Comparison of ENCODE assay signal across 16 mouse cellular contexts in genomic region chr8:124181751-124182150, GRCm38 (mm10). TPM values are rescaled to one million over a fixed set of nuclear protein-coding genes. Genes with fewer than 3 reads are reported as not detected.
A peak's percentile ranks its signal among the peaks of the same experiment; 100 is the strongest.
DNase-seq lines count a peak whose midpoint lies in the region; ATAC-seq and TF ChIP-seq lines count a peak whose summit lies in the region.
"Had no signal": no experiment of that assay in that cellular context is flagged by ENCODE, and none has a peak within 500 bp of the region (broad histone marks: within the 10 kb centered on the region; RNA-seq: fewer than 3 reads in every experiment).

No protein-coding gene starts in this region.

- no peaks in the 10 kb centered on the region for H3K9me3 ChIP-seq in heart, embryonic 10.5 days
- no peaks in the 10 kb centered on the region for H3K9me3 ChIP-seq in lung, embryonic 14.5 days (ENCODE audit: low read depth, low read length)
- H3K9me3 ChIP-seq in heart, postnatal 0 days (replicated peaks; ENCODE audit: control insufficient read depth, low read length), result no peaks in the 10 kb centered on the region
- H3K9me3 ChIP-seq in stomach, embryonic 15.5 days, result no peaks in the 10 kb centered on the region
- H3K9me3 ChIP-seq: embryonic facial prominence, embryonic 13.5 days; hindbrain, embryonic 10.5 days; kidney, embryonic 15.5 days; limb, embryonic 13.5 days; liver, embryonic 13.5 days; midbrain, embryonic 12.5 days had no signal

- no peak for TF ChIP-seq EP300 in heart, postnatal 0 days (IDR thresholded peaks at IDR 0.05; ENCODE audit: low read depth)

- ATAC-seq in lung, embryonic 14.5 days (ENCODE audit: insufficient read depth), result peak; percentile 71
- peak; percentile 15 for ATAC-seq in heart, postnatal 0 days (ENCODE audit: insufficient read depth, low read depth)
- ATAC-seq in stomach, embryonic 15.5 days (ENCODE audit: insufficient read depth, low FRiP score, low read depth), result no peak
- ATAC-seq: forebrain, embryonic 14.5 days had no signal

- TF ChIP-seq CTCF in lung, embryonic 14.5 days (IDR thresholded peaks at IDR 0.05; ENCODE audit: low read depth), result no peak
- TF ChIP-seq CTCF in heart, postnatal 0 days (IDR thresholded peaks at IDR 0.05; ENCODE audit: low read depth), result no peak

- H3K4me2 ChIP-seq in lung, embryonic 14.5 days, result no peak overlapping the region
- H3K4me2 ChIP-seq in heart, postnatal 0 days (ENCODE audit: low read depth, low read length), result no peak overlapping the region
- H3K4me2 ChIP-seq in stomach, embryonic 15.5 days, result no peak overlapping the region
- H3K4me2 ChIP-seq: embryonic facial prominence, embryonic 13.5 days; kidney, embryonic 15.5 days; limb, embryonic 13.5 days; liver, embryonic 13.5 days; midbrain, embryonic 12.5 days had no signal

- H3K4me1 ChIP-seq in heart, embryonic 10.5 days, result peaks cover 39% of the 10 kb centered on the region
- peaks cover 19% of the 10 kb centered on the region for H3K4me1 ChIP-seq in lung, embryonic 14.5 days (ENCODE audit: insufficient read depth)
- peaks cover 29% of the 10 kb centered on the region for H3K4me1 ChIP-seq in heart, postnatal 0 days (ENCODE audit: control insufficient read depth, insufficient read depth)
- peaks cover 8% of the 10 kb centered on the region; the same call in 1 of the 2 replicates for H3K4me1 ChIP-seq in stomach, embryonic 15.5 days
- H3K4me1 ChIP-seq: kidney, embryonic 15.5 days; liver, embryonic 13.5 days had no signal

- WGBS in heart, embryonic 10.5 days, result 77% methylated on average over 5 of the region's 5 CpGs
- WGBS in lung, embryonic 14.5 days, result 34% methylated on average over 5 of the region's 5 CpGs
- 37% methylated on average over 5 of the region's 5 CpGs for WGBS in heart, postnatal 0 days
- WGBS in stomach, embryonic 15.5 days, result 57% methylated on average over 5 of the region's 5 CpGs

- H3K4me3 ChIP-seq in heart, embryonic 10.5 days, result no peak overlapping the region
- H3K4me3 ChIP-seq in lung, embryonic 14.5 days (ENCODE audit: low read depth, low read length), result no peak overlapping the region
- H3K4me3 ChIP-seq in heart, postnatal 0 days (ENCODE audit: low read depth, low read length), result no peak overlapping the region
- H3K4me3 ChIP-seq in stomach, embryonic 15.5 days (replicated peaks), result no peak overlapping the region
- H3K4me3 ChIP-seq: embryonic facial prominence, embryonic 13.5 days; hindbrain, embryonic 10.5 days; kidney, embryonic 15.5 days; limb, embryonic 13.5 days; liver, embryonic 13.5 days; midbrain, embryonic 12.5 days had no signal

- no peak overlapping the region for H3K9ac ChIP-seq in lung, embryonic 14.5 days
- H3K9ac ChIP-seq in heart, postnatal 0 days (replicated peaks; ENCODE audit: low read depth, low read length), result no peak overlapping the region
- no peak overlapping the region for H3K9ac ChIP-seq in stomach, embryonic 15.5 days
- H3K9ac ChIP-seq: embryonic facial prominence, embryonic 13.5 days; kidney, embryonic 15.5 days; limb, embryonic 13.5 days; liver, embryonic 13.5 days; midbrain, embryonic 12.5 days had no signal

- no peak for DNase-seq in heart, embryonic 10.5 days (ENCODE audit: low spot score)
- DNase-seq in heart, postnatal 4 days, result no peak
- peak; percentile 70 for DNase-seq in lung, embryonic 14.5 days
- DNase-seq in lung, postnatal 25 days (ENCODE audit: low spot score), result no peak
- peak; percentile 53 for DNase-seq in heart, postnatal 0 days (ENCODE audit: low spot score)
- no peak for DNase-seq in left cerebral cortex, postnatal 10 days (ENCODE audit: extremely low spot score in 1 of 2, low spot score in 2 of 2)
- DNase-seq: gastrocnemius, postnatal 36 days; liver, embryonic 13.5 days; thymus, postnatal 36 days had no signal

- no peaks in the 10 kb centered on the region for H3K36me3 ChIP-seq in heart, embryonic 10.5 days
- no peaks in the 10 kb centered on the region for H3K36me3 ChIP-seq in lung, embryonic 14.5 days (ENCODE audit: insufficient read depth)
- H3K36me3 ChIP-seq in heart, postnatal 0 days (replicated peaks; ENCODE audit: control insufficient read depth, insufficient read depth, low read length), result no peaks in the 10 kb centered on the region
- H3K36me3 ChIP-seq in stomach, embryonic 15.5 days, result no peaks in the 10 kb centered on the region
- H3K36me3 ChIP-seq: embryonic facial prominence, embryonic 13.5 days; hindbrain, embryonic 10.5 days; kidney, embryonic 15.5 days; limb, embryonic 13.5 days; liver, embryonic 13.5 days; midbrain, embryonic 12.5 days had no signal

- H3K27ac ChIP-seq in heart, embryonic 10.5 days, result peak overlapping the region; percentile 53; the same call in 1 of the 2 replicates
- peak overlapping the region; percentile 50; the same call in 1 of the 2 replicates for H3K27ac ChIP-seq in lung, embryonic 14.5 days (ENCODE audit: low read depth)
- peak overlapping the region; percentile 84 for H3K27ac ChIP-seq in heart, postnatal 0 days (ENCODE audit: low read depth)
- peak overlapping the region; percentile 11; the same call in 1 of the 2 replicates for H3K27ac ChIP-seq in stomach, embryonic 15.5 days
- H3K27ac ChIP-seq: embryonic facial prominence, embryonic 13.5 days; hindbrain, embryonic 10.5 days; kidney, embryonic 15.5 days; limb, embryonic 13.5 days; liver, embryonic 13.5 days; midbrain, embryonic 12.5 days had no signal

- H3K27me3 ChIP-seq in heart, embryonic 10.5 days (ENCODE audit: insufficient read depth, poor library complexity, severe bottlenecking), result peaks cover 44% of the 10 kb centered on the region
- H3K27me3 ChIP-seq in lung, embryonic 14.5 days (ENCODE audit: insufficient read depth, low read length), result no peaks in the 10 kb centered on the region
- peaks cover 6% of the 10 kb centered on the region; the same call in 1 of the 2 replicates for H3K27me3 ChIP-seq in heart, postnatal 0 days (ENCODE audit: control insufficient read depth, insufficient read depth, low read length)
- H3K27me3 ChIP-seq in stomach, embryonic 15.5 days (replicated peaks), result no peaks in the 10 kb centered on the region
- H3K27me3 ChIP-seq: embryonic facial prominence, embryonic 13.5 days; kidney, embryonic 15.5 days; limb, embryonic 13.5 days; liver, embryonic 13.5 days; midbrain, embryonic 12.5 days had no signal

- intact Hi-C loops in left cerebral cortex, postnatal 10 days (cut with DNase I), result no loop called here

RNA-seq across cellular contexts. Expression of gene Galnt2, which starts 49.4 kb away (rescaled TPM):
- 44.7 and 59.3 TPM in 2 replicates for polyA plus RNA-seq in heart, embryonic 10.5 days (2016; fragmentation: Nextera tagmentation; extraction: Ambion mirVana)
- total RNA-seq in heart, postnatal 4 days (2021), result 10 to 100 TPM; 47.2 to 52.9 TPM
- 66.8 and 67.2 TPM in 2 replicates for polyA plus RNA-seq in lung, embryonic 14.5 days (2014; fragmentation: Nextera tagmentation; extraction: Ambion mirVana)
- 30.0 and 35.4 TPM in 2 replicates for total RNA-seq in heart, postnatal 0 days (2014; rRNA removed; ENCODE audit: low replicate concordance)
- 24.6 and 30.3 TPM in 2 replicates for polyA plus RNA-seq in heart, postnatal 0 days (2015; fragmentation: Nextera tagmentation; extraction: Ambion mirVana)
- 74.9 and 80.5 TPM in 2 replicates for polyA plus RNA-seq in stomach, embryonic 15.5 days (2015; fragmentation: Nextera tagmentation; extraction: Ambion mirVana)
- 10 to 100 TPM; 86.0 to 91.2 TPM for total RNA-seq in left cerebral cortex, postnatal 10 days (2021)

Comparison
In these comparisons a context has a peak if more than half of its experiments do, and no peak if none do; other contexts are left out.
1. DNase-seq: peak in lung, embryonic 14.5 days (single experiment) and heart, postnatal 0 days (single experiment); none in heart, embryonic 10.5 days (single experiment), heart, postnatal 4 days (single experiment), lung, postnatal 25 days (single experiment) and left cerebral cortex, postnatal 10 days (0 of 2).
2. H3K27ac ChIP-seq: peak in every context shown above with its lines; median percentile 84 in heart, postnatal 0 days; 53 in heart, embryonic 10.5 days; 50 in lung, embryonic 14.5 days; 11 in stomach, embryonic 15.5 days.